ENCODE assay signal across 8 mouse cellular contexts in genomic region chr9:83325910-83326309, GRCm38 (mm10).
A peak's percentile ranks its signal among the peaks of the same experiment; 100 is the strongest.
DNase-seq lines count a peak whose midpoint lies in the region; ATAC-seq and TF ChIP-seq lines count a peak whose summit lies in the region.

No protein-coding gene starts in this region.

- no peaks in the 10 kb centered on the region for H3K79me2 ChIP-seq in myocyte (ENCODE audit: control insufficient read depth, insufficient read depth)

- TF ChIP-seq POLR2A in myocyte (IDR thresholded peaks at IDR 0.05; ENCODE audit: insufficient read length, low read depth), result no peak

- peaks cover 13% of the 10 kb centered on the region for H3K4me1 ChIP-seq in forebrain, embryonic 15.5 days

- H3K36me3 ChIP-seq in forebrain, embryonic 15.5 days, result no peaks in the 10 kb centered on the region
- no peaks in the 10 kb centered on the region for H3K36me3 ChIP-seq in myocyte (ENCODE audit: control insufficient read depth, insufficient read depth)

- no peaks in the 10 kb centered on the region for H3K27me3 ChIP-seq in forebrain, embryonic 15.5 days
- H3K27me3 ChIP-seq in myocyte (ENCODE audit: control insufficient read depth, insufficient read depth, insufficient read length), result no peaks in the 10 kb centered on the region

- ATAC-seq in forebrain, embryonic 15.5 days (replicated peaks), result peak; percentile 96

- H3K4me3 ChIP-seq in forebrain, embryonic 15.5 days, result no peak overlapping the region
- no peak overlapping the region for H3K4me3 ChIP-seq in myocyte

- H3K4me2 ChIP-seq in forebrain, embryonic 15.5 days (replicated peaks), result 0 out of 2 replicates have a peak overlapping the region, but pooled peaks have one; percentile 4
- no peak overlapping the region for H3K4me2 ChIP-seq in myocyte (ENCODE audit: low read depth)

- DNase-seq in embryo, embryonic 10 days (ENCODE audit: low spot score), result peak; percentile 70
- peak; percentile 59 to 64 for DNase-seq in layer of hippocampus, postnatal 25 days (ENCODE audit: extremely low spot score in 1 of 2, low spot score in 1 of 2)
- DNase-seq in thymus, postnatal 25 days, result no peak
- no peak for DNase-seq in adrenal gland, adult 8-10 months
- DNase-seq in gastrocnemius, postnatal 25 days, result no peak
- DNase-seq in thymus, postnatal 0 days (ENCODE audit: low spot score), result no peak

- H3K9ac ChIP-seq in forebrain, embryonic 15.5 days (replicated peaks), result no peak overlapping the region

- no peaks in the 10 kb centered on the region for H3K9me3 ChIP-seq in forebrain, embryonic 15.5 days

- WGBS in forebrain, embryonic 15.5 days, result 12% methylated on average over 6 of the region's 6 CpGs

- no peak overlapping the region for H3ac ChIP-seq in myocyte (ENCODE audit: control insufficient read depth, insufficient read length)

- peak overlapping the region; percentile 71 for H3K27ac ChIP-seq in forebrain, embryonic 15.5 days (replicated peaks)

TF ChIP-seq in myocyte, 11 proteins besides CTCF, POLR2A, EP300 and RAD21:
- TF ChIP-seq TCF12 (IDR thresholded peaks at IDR 0.05; ENCODE audit: insufficient read depth, poor library complexity, severe bottlenecking) (no peak), USF1 (IDR thresholded peaks at IDR 0.05; ENCODE audit: low read depth) (no peak), CEBPB (IDR thresholded peaks at IDR 0.05; ENCODE audit: insufficient read depth, poor library complexity, severe bottlenecking) (peak; percentile 65), MYOG (IDR thresholded peaks at IDR 0.05; ENCODE audit: control insufficient read depth in 1 of 3, insufficient read depth in 1 of 3, insufficient read length in 2 of 3, low read depth in 2 of 3) (no peak)

Comparison
In these comparisons a context has a peak if more than half of its experiments do, and no peak if none do; other contexts are left out.
1. DNase-seq: peak in embryo, embryonic 10 days (single experiment) and layer of hippocampus, postnatal 25 days (2 of 2); none in thymus, postnatal 25 days (single experiment), adrenal gland, adult 8-10 months (single experiment), gastrocnemius, postnatal 25 days (single experiment) and thymus, postnatal 0 days (single experiment).